Mouse (Mus musculus) kidney, embryonic 15.5 days (tissue): ENCODE measurements around the gene Mlec. TPM values are rescaled to one million over a fixed set of nuclear protein-coding genes. Genes with fewer than 3 reads are reported as not detected.
A peak's percentile ranks its signal among the peaks of the same experiment; 100 is the strongest.

ENCODE experiments used
- ATAC-seq: fragments of 200-750 bp; cut with Nextera tagmentation; replicated peaks from 2 replicates; pipeline ENCODE4 v1.8.0; 2017; ENCODE audit warnings: moderate TSS enrichment; ENCODE audit not compliant: low FRiP score
- H3K27ac ChIP-seq: fragments of 300-500 bp; sonication (generic); 2 replicates; pipeline ENCODE4 v1.5.1; 2015; ENCODE audit warnings: mild to moderate bottlenecking, inconsistent platforms
- H3K27me3 ChIP-seq: fragments of 300-500 bp; sonication (generic); 2 replicates; pipeline ENCODE4 v1.6.1; 2015; ENCODE audit warnings: inconsistent platforms
- H3K36me3 ChIP-seq: fragments of 300-500 bp; sonication (generic); 2 replicates; pipeline ENCODE4 v1.6.1; 2015; ENCODE audit warnings: inconsistent platforms
- H3K4me1 ChIP-seq: fragments of 300-500 bp; sonication (generic); 2 replicates; pipeline ENCODE4 v1.6.1; 2015; ENCODE audit warnings: inconsistent platforms
- H3K4me2 ChIP-seq: fragments of 300-500 bp; sonication (generic); 2 replicates; pipeline ENCODE4 v1.6.1; 2015; ENCODE audit warnings: moderate library complexity, mild to moderate bottlenecking, inconsistent platforms
- H3K4me3 ChIP-seq: fragments of 300-500 bp; sonication (generic); replicated peaks from 2 replicates; pipeline ENCODE4 v1.5.1; 2015; ENCODE audit warnings: mild to moderate bottlenecking, inconsistent platforms
- H3K9ac ChIP-seq: fragments of 300-500 bp; sonication (generic); 2 replicates; pipeline ENCODE4 v1.6.1; 2015; ENCODE audit warnings: mild to moderate bottlenecking, inconsistent platforms
- H3K9me3 ChIP-seq: fragments of 300-500 bp; sonication (generic); replicated peaks from 2 replicates; pipeline ENCODE4 v1.6.1; 2016; ENCODE audit warnings: inconsistent platforms
- WGBS: fragments of 180-500 bp; shearing (Covaris S2); methylation state at CpG from one replicate; pipeline ENCODE4 v1.1.7; 2015; ENCODE audit warnings: mixed read lengths; 5-methylcytosine and 5-hydroxymethylcytosine counted together
- polyA plus RNA-seq: library from polyadenylated mRNA; unstranded; fragments of >200 nt; fragmentation: Nextera tagmentation; extraction: Ambion mirVana; gene quantifications from 2 replicates; pipeline ENCODE4 v1.2.1, GENCODE M21; 2015

Mlec gene
- polyA plus RNA-seq, 1 experiment from 2014 or later: 84.7 TPM

DNA sequence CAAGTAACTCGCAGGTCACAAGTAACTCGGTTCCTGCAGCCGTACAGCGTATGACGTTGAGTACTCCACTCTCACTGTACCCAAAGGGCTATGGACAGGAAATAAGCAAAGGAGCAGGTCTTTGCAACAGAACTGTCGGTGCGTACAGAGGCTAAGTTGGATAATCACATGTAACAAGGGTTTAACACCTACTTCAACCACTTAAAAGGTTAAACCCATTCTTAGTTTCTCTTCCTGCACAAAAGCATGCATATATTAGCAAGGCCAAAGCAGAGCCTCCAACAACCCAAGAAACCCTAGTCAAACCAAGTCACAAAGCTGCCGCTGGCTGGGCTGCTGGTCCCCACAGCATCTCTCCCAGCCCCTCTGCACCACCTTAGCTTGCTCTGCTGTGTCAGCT lies 25.5 kb downstream of the Mlec start:
- ATAC-seq: no peak
- Histone ChIP-seq H3K27ac (no peak overlapping the region), H3K4me3 (0 out of 2 replicates have a peak overlapping the region, but pooled peaks have one; percentile 92), H3K9me3 (no peaks in the 10 kb centered on the region), H3K4me1 (peaks cover 23% of the 10 kb centered on the region), H3K4me2 (peak overlapping the region; percentile 95; the same call in 1 of the 2 replicates), H3K9ac (no peak overlapping the region), H3K36me3 (peaks cover 31% of the 10 kb centered on the region), H3K27me3 (no peaks in the 10 kb centered on the region)
- WGBS: 91% methylated on average over 8 of the region's 8 CpGs

DNA sequence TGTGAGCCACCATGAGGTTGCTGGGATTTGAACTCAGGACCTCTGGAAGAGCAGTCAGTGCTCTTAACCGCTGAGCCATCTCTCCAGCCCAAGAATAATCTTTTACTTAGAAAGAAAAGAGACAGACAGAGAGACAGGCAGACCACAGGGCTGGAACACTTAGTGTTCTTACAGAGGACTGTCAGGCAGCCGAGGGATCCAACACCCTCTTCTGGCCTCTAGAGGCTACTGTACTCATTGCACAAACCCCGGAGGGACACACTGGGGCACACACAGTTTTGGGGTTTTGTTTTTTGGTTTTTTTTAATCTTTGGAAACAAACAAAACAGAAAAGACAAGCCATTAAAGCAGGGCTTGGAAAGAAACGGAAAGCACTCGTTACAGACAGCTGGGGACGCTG lies 28.7 kb downstream of the Mlec start:
- Histone ChIP-seq H3K4me2 (no peak overlapping the region), H3K9ac (no peak overlapping the region), H3K9me3 (no peaks in the 10 kb centered on the region), H3K36me3 (peaks cover 59% of the 10 kb centered on the region), H3K4me1 (peaks cover 42% of the 10 kb centered on the region), H3K27ac (no peak overlapping the region), H3K4me3 (no peak overlapping the region), H3K27me3 (no peaks in the 10 kb centered on the region)
- no peak for ATAC-seq
- 86% methylated on average over 6 of the region's 6 CpGs for WGBS

DNA sequence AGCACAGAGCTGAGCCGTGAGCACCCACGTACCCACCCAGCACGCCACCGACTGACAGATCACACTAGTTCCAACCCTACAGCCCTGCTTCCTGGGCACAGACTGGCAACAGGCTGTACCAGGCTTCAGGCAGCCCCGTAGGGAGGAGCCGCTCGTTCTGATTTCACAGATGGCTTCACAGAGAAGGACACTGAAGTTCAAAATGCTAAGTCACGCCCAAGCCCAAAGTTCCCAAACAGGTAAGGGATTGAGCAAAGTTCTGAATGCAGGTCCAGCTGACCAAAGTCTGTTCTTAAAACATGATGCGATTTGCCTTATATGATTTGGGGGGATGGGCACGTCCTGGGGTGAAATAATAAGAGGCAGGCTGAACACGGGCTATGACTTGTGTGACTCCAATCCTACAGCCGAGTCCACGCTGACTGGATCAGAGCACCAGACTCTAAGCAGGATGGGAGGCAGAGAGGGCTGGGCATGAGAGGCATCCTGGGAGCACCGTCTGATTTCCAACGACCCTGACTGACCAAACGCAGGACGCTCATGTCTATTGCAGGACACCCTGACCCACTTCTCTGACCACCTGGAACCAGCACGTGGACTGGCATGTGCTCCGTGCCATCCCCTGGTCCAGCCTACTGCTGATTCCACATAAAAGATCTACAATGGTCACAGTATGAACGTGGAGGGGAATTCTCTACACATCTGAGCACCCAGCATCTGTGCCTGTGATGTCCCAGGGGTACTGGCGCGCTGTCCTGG lies 30.4 kb downstream of the Mlec start:
- H3K27ac ChIP-seq: no peak overlapping the region
- no peak for ATAC-seq
- no peak overlapping the region for H3K4me3 ChIP-seq
- 81% methylated on average over 22 of the region's 22 CpGs for WGBS
- H3K4me2 ChIP-seq: no peak overlapping the region
- no peaks in the 10 kb centered on the region for H3K9me3 ChIP-seq
- no peaks in the 10 kb centered on the region for H3K27me3 ChIP-seq
- H3K36me3 ChIP-seq: peaks cover 73% of the 10 kb centered on the region
- no peak overlapping the region for H3K9ac ChIP-seq
- H3K4me1 ChIP-seq: peaks cover 26% of the 10 kb centered on the region

GRCm38 (mm10) chr5:115126578-115127312 lies 31.2 kb downstream of the Mlec start:
- H3K27me3 ChIP-seq: no peaks in the 10 kb centered on the region
- H3K4me3 ChIP-seq: no peak overlapping the region
- no peak for ATAC-seq
- peaks cover 81% of the 10 kb centered on the region for H3K36me3 ChIP-seq
- peaks cover 25% of the 10 kb centered on the region for H3K4me1 ChIP-seq
- H3K4me2 ChIP-seq: no peak overlapping the region
- H3K9me3 ChIP-seq: no peaks in the 10 kb centered on the region
- H3K27ac ChIP-seq: no peak overlapping the region
- H3K9ac ChIP-seq: no peak overlapping the region
- 77% methylated on average over 28 of the region's 28 CpGs for WGBS

GRCm38 (mm10) chr5:115125211-115125871 lies 32.6 kb downstream of the Mlec start:
- Histone ChIP-seq H3K36me3 (peaks cover 77% of the 10 kb centered on the region), H3K4me2 (peak overlapping the region; percentile 14; the same call in 1 of the 2 replicates)

GRCm38 (mm10) chr5:115124690-115125089 lies 33.3 kb downstream of the Mlec start:
- H3K4me2 ChIP-seq: no peak overlapping the region
- 93% methylated on average over 6 of the region's 6 CpGs for WGBS
- H3K27me3 ChIP-seq: no peaks in the 10 kb centered on the region
- H3K36me3 ChIP-seq: peaks cover 71% of the 10 kb centered on the region
- H3K4me1 ChIP-seq: peaks cover 25% of the 10 kb centered on the region
- no peak for ATAC-seq
- no peaks in the 10 kb centered on the region for H3K9me3 ChIP-seq
- no peak overlapping the region for H3K9ac ChIP-seq
- H3K27ac ChIP-seq: no peak overlapping the region
- no peak overlapping the region for H3K4me3 ChIP-seq

More at GRCm38 (mm10) chr5:115125211-115125871, 32.6 kb downstream of the Mlec start:
- Histone ChIP-seq H3K4me1 (peaks cover 25% of the 10 kb centered on the region), H3K27me3 (no peaks in the 10 kb centered on the region), H3K9me3 (no peaks in the 10 kb centered on the region), H3K4me3 (no peak overlapping the region), H3K9ac (no peak overlapping the region), H3K27ac (peak overlapping the region; percentile 66)
- 20% methylated on average over 24 of the region's 24 CpGs for WGBS
- ATAC-seq: peak; percentile 68

DNA sequence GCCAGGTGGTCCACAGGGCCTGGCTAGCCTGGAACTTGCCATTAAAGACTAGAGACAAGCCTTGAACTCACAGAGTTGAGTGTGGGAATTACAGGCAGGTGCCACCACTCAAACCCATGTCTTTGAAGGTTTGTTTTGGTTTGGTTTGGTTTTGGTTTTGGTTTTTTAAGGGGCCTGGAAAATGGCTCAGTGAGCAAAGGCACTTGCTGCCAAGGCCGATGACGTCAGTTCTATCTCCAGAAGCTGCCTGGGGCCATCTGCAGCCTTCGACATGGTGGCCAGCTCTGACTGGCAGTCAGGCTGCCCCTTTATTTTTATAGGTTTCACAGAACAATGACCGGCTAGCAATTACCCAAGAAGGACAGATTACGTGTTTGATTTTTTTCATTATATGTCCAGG lies 37.0 kb downstream of the Mlec start:
- Histone ChIP-seq H3K4me1 (peaks cover 24% of the 10 kb centered on the region), H3K27me3 (no peaks in the 10 kb centered on the region), H3K36me3 (peaks cover 53% of the 10 kb centered on the region), H3K9ac (no peak overlapping the region), H3K27ac (no peak overlapping the region), H3K4me2 (no peak overlapping the region), H3K4me3 (no peak overlapping the region), H3K9me3 (no peaks in the 10 kb centered on the region)
- no peak for ATAC-seq
- whole genome bisulfite sequencing: 75% methylated on average over 5 of the region's 5 CpGs

DNA sequence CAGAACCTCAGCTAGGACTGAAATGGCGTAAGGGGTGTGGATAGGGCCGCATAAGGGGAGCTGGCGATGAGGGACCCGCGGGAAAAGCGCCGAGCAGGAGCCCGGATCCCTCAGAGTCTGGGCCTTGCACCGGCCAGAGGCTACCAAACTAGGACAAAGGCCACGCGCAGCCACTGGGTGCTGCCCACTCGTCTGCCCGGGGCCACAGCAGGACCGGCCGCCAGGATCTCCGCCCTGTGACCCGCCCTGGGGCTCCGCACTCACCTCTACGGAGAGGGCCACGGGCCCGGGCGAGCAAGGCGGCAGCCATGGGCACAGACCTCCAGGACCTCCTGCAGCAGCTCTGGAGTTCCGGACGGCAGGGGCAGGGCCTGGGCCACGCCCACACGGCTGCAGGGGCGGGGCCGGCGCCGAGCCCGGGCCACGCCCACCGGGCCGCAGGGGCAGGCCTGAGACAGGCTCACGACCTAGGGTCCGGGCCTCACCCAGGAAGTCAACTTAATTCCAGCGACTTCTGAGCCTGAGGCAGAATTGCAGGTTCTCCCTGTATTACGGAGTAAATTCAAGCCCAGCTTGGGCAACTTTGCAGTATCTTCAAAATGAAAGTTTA lies 38.9 kb downstream of the Mlec start, which contains the start of gene Acads:
Gene Acads, minus strand, starts transcription at position 386 of the 610 bp plus-strand sequence.
- Histone ChIP-seq H3K4me1 (peaks cover 12% of the 10 kb centered on the region), H3K4me2 (peak within 1 kb of the TSS; percentile 83), H3K27me3 (no peaks in the 10 kb centered on the region), H3K4me3 (peak within 1 kb of the TSS; percentile 85), H3K36me3 (peaks cover 51% of the 10 kb centered on the region), H3K27ac (peak within 1 kb of the TSS; percentile 84), H3K9me3 (no peaks in the 10 kb centered on the region), H3K9ac (peak within 1 kb of the TSS; percentile 89)
- under 1% methylated on average over 39 of the region's 39 CpGs for WGBS
- peak; percentile 88 for ATAC-seq

DNA sequence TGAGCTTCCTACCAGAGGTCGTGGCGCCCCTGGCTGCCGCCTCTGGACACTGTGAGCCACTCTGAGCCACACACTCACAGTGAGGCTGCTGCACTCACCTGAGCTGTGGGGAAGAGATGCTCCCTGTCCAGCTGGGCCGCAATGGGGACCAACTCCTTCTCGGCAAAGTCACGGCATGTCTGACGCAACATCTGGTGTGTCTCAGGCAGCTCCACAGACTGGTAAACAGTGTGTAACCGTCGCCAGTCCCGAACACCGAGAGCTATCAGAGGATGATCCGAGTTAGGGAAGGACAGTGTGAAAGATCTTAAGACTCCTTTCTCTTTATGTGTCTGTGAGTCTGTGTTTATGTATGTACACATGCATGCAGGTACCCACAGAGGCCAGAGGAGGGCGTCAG lies 40.5 kb downstream of the Mlec start:
- ATAC-seq: no peak
- Histone ChIP-seq H3K9ac (no peak overlapping the region), H3K4me2 (no peak overlapping the region), H3K27me3 (no peaks in the 10 kb centered on the region), H3K4me1 (peaks cover 16% of the 10 kb centered on the region), H3K27ac (no peak overlapping the region), H3K9me3 (no peaks in the 10 kb centered on the region), H3K4me3 (no peak overlapping the region), H3K36me3 (peaks cover 43% of the 10 kb centered on the region)
- 89% methylated on average over 13 of the region's 13 CpGs for WGBS

- ATAC-seq: no peak
- 87% methylated on average over 3 of the region's 3 CpGs for WGBS
- no peak overlapping the region for H3K9ac ChIP-seq
These were observed 41.6 kb downstream of the Mlec start for GRCm38 (mm10) chr5:115116426-115116825.

DNA sequence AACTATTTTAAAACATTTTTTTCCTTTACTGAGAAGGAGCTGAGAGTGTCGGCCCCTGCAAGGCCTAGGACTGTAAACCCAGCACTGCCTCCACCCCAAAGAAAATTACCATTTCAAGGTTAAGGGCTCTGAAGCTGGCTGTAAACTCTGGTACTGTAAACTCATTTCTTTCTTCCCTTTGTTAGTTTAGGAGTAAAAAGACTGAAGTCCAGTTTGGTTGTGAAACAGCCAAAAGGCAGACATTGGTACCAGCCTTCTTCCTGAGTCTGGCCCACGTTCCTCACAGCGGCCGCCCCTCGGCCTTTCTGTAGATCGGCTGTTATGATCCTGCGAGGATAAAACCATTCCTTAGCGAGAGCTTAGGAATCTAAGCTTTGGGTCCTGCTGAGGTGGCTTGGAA lies 43.5 kb downstream of the Mlec start:
- Histone ChIP-seq H3K27me3 (no peaks in the 10 kb centered on the region), H3K36me3 (peaks cover 60% of the 10 kb centered on the region), H3K4me3 (no peak overlapping the region), H3K4me2 (no peak overlapping the region), H3K4me1 (peaks cover 15% of the 10 kb centered on the region), H3K9ac (no peak overlapping the region), H3K9me3 (no peaks in the 10 kb centered on the region), H3K27ac (no peak overlapping the region)
- ATAC-seq: no peak
- whole genome bisulfite sequencing: 90% methylated on average over 8 of the region's 8 CpGs

More at GRCm38 (mm10) chr5:115116426-115116825, 41.6 kb downstream of the Mlec start:
- H3K4me2 ChIP-seq: no peak overlapping the region
- peaks cover 16% of the 10 kb centered on the region for H3K4me1 ChIP-seq
- peaks cover 47% of the 10 kb centered on the region for H3K36me3 ChIP-seq
- H3K27ac ChIP-seq: no peak overlapping the region
- H3K27me3 ChIP-seq: no peaks in the 10 kb centered on the region
- no peak overlapping the region for H3K4me3 ChIP-seq
- H3K9me3 ChIP-seq: no peaks in the 10 kb centered on the region
